Mouse (Mus musculus) hindbrain, embryonic 10.5 days (tissue): ENCODE results near the gene Inmt. TPM values are rescaled to one million over a fixed set of nuclear protein-coding genes. Genes with fewer than 3 reads are reported as not detected.
A peak's percentile ranks its signal among the peaks of the same experiment; 100 is the strongest.

ENCODE experiments used
- DNase-seq: peaks from one replicate; pipeline ENCODE4 v3.0.0-alpha.2; 2017; ENCODE audit warnings: low spot score
- H3K27ac ChIP-seq: fragments of 300-500 bp; sonication (generic); 2 replicates; pipeline ENCODE4 v1.5.1; 2016; ENCODE audit warnings: mild to moderate bottlenecking, moderate library complexity
- H3K27me3 ChIP-seq: fragments of 300-500 bp; sonication (generic); 2 replicates; pipeline ENCODE4 v1.6.1; 2016; ENCODE audit warnings: mild to moderate bottlenecking; ENCODE audit not compliant: poor library complexity, insufficient read depth, severe bottlenecking
- H3K36me3 ChIP-seq: fragments of 300-500 bp; sonication (generic); 2 replicates; pipeline ENCODE4 v1.6.1; 2016; ENCODE audit warnings: mild to moderate bottlenecking, moderate library complexity
- H3K4me1 ChIP-seq: fragments of 300-500 bp; sonication (generic); replicated peaks from 2 replicates; pipeline ENCODE4 v1.6.1; 2016; ENCODE audit warnings: mild to moderate bottlenecking
- H3K4me3 ChIP-seq: fragments of 300-500 bp; sonication (generic); 2 replicates; pipeline ENCODE4 v1.5.1; 2016; ENCODE audit warnings: mild to moderate bottlenecking, moderate library complexity
- H3K9me3 ChIP-seq: fragments of 300-500 bp; sonication (generic); 2 replicates; pipeline ENCODE4 v1.6.1; 2016; ENCODE audit warnings: mild to moderate bottlenecking, moderate library complexity
- WGBS: fragments of 180-500 bp; shearing (Covaris S2); methylation state at CpG from one replicate; pipeline ENCODE4 v1.1.7; 2016; 5-methylcytosine and 5-hydroxymethylcytosine counted together
- polyA plus RNA-seq: library from polyadenylated mRNA; unstranded; fragments of >200 nt; fragmentation: Nextera tagmentation; extraction: Ambion mirVana; gene quantifications from 2 replicates; pipeline ENCODE4 v1.2.1, GENCODE M21; 2016

The Inmt gene
- 1.9 and 2.5 TPM in 2 replicates for polyA plus RNA-seq

GRCm38 (mm10) chr6:55174741-55175181, at the start of gene Inmt:
Inmt (minus strand) TSS chr6:55175043.
- Histone ChIP-seq H3K4me1 (peaks cover 39% of the 10 kb centered on the region), H3K27me3 (peaks cover 91% of the 10 kb centered on the region), H3K9me3 (no peaks in the 10 kb centered on the region), H3K36me3 (no peaks in the 10 kb centered on the region), H3K27ac (no peak within 1 kb of the TSS), H3K4me3 (no peak within 1 kb of the TSS)
- DNase-seq: no peak
- 62% methylated on average over 1 of the region's 1 CpGs for WGBS

GRCm38 (mm10) chr6:55223986-55224385, 49.1 kb upstream of the Inmt start:
- Histone ChIP-seq H3K4me1 (no peaks in the 10 kb centered on the region), H3K27ac (no peak overlapping the region), H3K4me3 (no peak overlapping the region), H3K36me3 (peaks cover 51% of the 10 kb centered on the region), H3K9me3 (no peaks in the 10 kb centered on the region), H3K27me3 (no peaks in the 10 kb centered on the region)
- DNase-seq: no peak
- WGBS: 90% methylated on average over 8 of the region's 8 CpGs

- H3K36me3 ChIP-seq: peaks cover 71% of the 10 kb centered on the region
These were observed 43.4 kb upstream of the Inmt start for GRCm38 (mm10) chr6:55218232-55218631.

GRCm38 (mm10) chr6:55214541-55214940, 39.7 kb upstream of the Inmt start:
- peaks cover 62% of the 10 kb centered on the region for H3K36me3 ChIP-seq
- WGBS: 87% methylated on average over 3 of the region's 3 CpGs
- no peaks in the 10 kb centered on the region for H3K27me3 ChIP-seq
- no peaks in the 10 kb centered on the region for H3K9me3 ChIP-seq
- no peak overlapping the region for H3K4me3 ChIP-seq
- DNase-seq: no peak
- H3K27ac ChIP-seq: no peak overlapping the region
- peaks cover 6% of the 10 kb centered on the region; the same call in 1 of the 2 replicates for H3K4me1 ChIP-seq

More at GRCm38 (mm10) chr6:55218232-55218631, 43.4 kb upstream of the Inmt start:
- Histone ChIP-seq H3K4me1 (no peaks in the 10 kb centered on the region), H3K9me3 (no peaks in the 10 kb centered on the region), H3K27ac (no peak overlapping the region), H3K27me3 (no peaks in the 10 kb centered on the region), H3K4me3 (no peak overlapping the region)
- 96% methylated on average over 9 of the region's 9 CpGs for WGBS
- no peak for DNase-seq

- 73% methylated on average over 15 of the region's 15 CpGs for WGBS
- no peak overlapping the region for H3K4me3 ChIP-seq
- peak overlapping the region; percentile 62; the same call in 1 of the 2 replicates for H3K27ac ChIP-seq
- peaks cover 28% of the 10 kb centered on the region for H3K4me1 ChIP-seq
- H3K27me3 ChIP-seq: no peaks in the 10 kb centered on the region
- DNase-seq: peak; percentile 20
- no peaks in the 10 kb centered on the region for H3K9me3 ChIP-seq
- H3K36me3 ChIP-seq: peaks cover 27% of the 10 kb centered on the region
These were observed 35.9 kb upstream of the Inmt start for GRCm38 (mm10) chr6:55210423-55211365.

- Histone ChIP-seq H3K27ac (no peak overlapping the region), H3K9me3 (no peaks in the 10 kb centered on the region), H3K4me1 (peaks cover 52% of the 10 kb centered on the region), H3K36me3 (peaks cover 17% of the 10 kb centered on the region), H3K27me3 (no peaks in the 10 kb centered on the region), H3K4me3 (no peak overlapping the region)
- DNase-seq: no peak
- 80% methylated on average over 8 of the region's 8 CpGs for WGBS
These were observed 32.9 kb upstream of the Inmt start for GRCm38 (mm10) chr6:55207786-55208185.

- Histone ChIP-seq H3K27me3 (no peaks in the 10 kb centered on the region), H3K9me3 (no peaks in the 10 kb centered on the region), H3K36me3 (no peaks in the 10 kb centered on the region), H3K27ac (peak overlapping the region; percentile 93), H3K4me3 (peak overlapping the region; percentile 57), H3K4me1 (peaks cover 49% of the 10 kb centered on the region)
- 75% methylated on average over 3 of the region's 3 CpGs for WGBS
- no peak for DNase-seq
These were observed 29.1 kb upstream of the Inmt start for GRCm38 (mm10) chr6:55203931-55204330.

- Histone ChIP-seq H3K9me3 (no peaks in the 10 kb centered on the region), H3K36me3 (no peaks in the 10 kb centered on the region), H3K27ac (peak within 1 kb of the TSS; percentile 93), H3K4me1 (peaks cover 45% of the 10 kb centered on the region), H3K27me3 (no peaks in the 10 kb centered on the region), H3K4me3 (peak within 1 kb of the TSS; percentile 57)
- 4% methylated on average over 33 of the region's 33 CpGs for WGBS
- peak; percentile 93 for DNase-seq
These were observed 28.4 kb upstream of the Inmt start, which contains the start of gene Mindy4 for GRCm38 (mm10) chr6:55202913-55203910. Mindy4 (plus strand) TSS chr6:55203383.

GRCm38 (mm10) chr6:55199047-55199446, 24.2 kb upstream of the Inmt start:
- H3K36me3 ChIP-seq: no peaks in the 10 kb centered on the region
- H3K9me3 ChIP-seq: no peaks in the 10 kb centered on the region
- 96% methylated on average over 3 of the region's 3 CpGs for WGBS
- no peak for DNase-seq
- H3K27ac ChIP-seq: no peak overlapping the region
- H3K4me3 ChIP-seq: no peak overlapping the region
- peaks cover 15% of the 10 kb centered on the region for H3K4me1 ChIP-seq
- no peaks in the 10 kb centered on the region for H3K27me3 ChIP-seq

GRCm38 (mm10) chr6:55193171-55193570, 18.3 kb upstream of the Inmt start:
- DNase-seq: no peak
- Histone ChIP-seq H3K4me3 (no peak overlapping the region), H3K4me1 (no peaks in the 10 kb centered on the region), H3K36me3 (no peaks in the 10 kb centered on the region), H3K27ac (no peak overlapping the region), H3K27me3 (no peaks in the 10 kb centered on the region), H3K9me3 (no peaks in the 10 kb centered on the region)
- WGBS: 90% methylated on average over 3 of the region's 3 CpGs

GRCm38 (mm10) chr6:55191537-55191936, 16.7 kb upstream of the Inmt start:
- no peak for DNase-seq
- Histone ChIP-seq H3K36me3 (no peaks in the 10 kb centered on the region), H3K27me3 (no peaks in the 10 kb centered on the region), H3K27ac (no peak overlapping the region), H3K9me3 (0 out of 2 replicates have a peak, but pooled peaks cover 9% of the 10 kb centered on the region), H3K4me1 (no peaks in the 10 kb centered on the region), H3K4me3 (no peak overlapping the region)
- WGBS: 70% methylated on average over 4 of the region's 4 CpGs

GRCm38 (mm10) chr6:55189406-55189805, 14.6 kb upstream of the Inmt start:
- Histone ChIP-seq H3K4me3 (no peak overlapping the region), H3K9me3 (0 out of 2 replicates have a peak, but pooled peaks cover 9% of the 10 kb centered on the region), H3K36me3 (no peaks in the 10 kb centered on the region), H3K27ac (no peak overlapping the region), H3K27me3 (no peaks in the 10 kb centered on the region), H3K4me1 (no peaks in the 10 kb centered on the region)
- DNase-seq: no peak
